Mouse (Mus musculus) myocyte (in vitro differentiated cells): ENCODE measurements around the gene Sipa1l1.

Experiments used
- E2F4 ChIP-seq: IDR thresholded peaks from one replicate; pipeline ENCODE4 v1.6.1; 2011; ENCODE audit warnings: mild to moderate bottlenecking, control low read depth, moderate library complexity; ENCODE audit not compliant: insufficient read depth
- MAX ChIP-seq: IDR thresholded peaks from one replicate; pipeline ENCODE4 v1.6.1; 2011; ENCODE audit warnings: low read depth, mild to moderate bottlenecking, control low read depth
- MYOG ChIP-seq, 3 experiments: IDR thresholded peaks; one replicate each; pipeline ENCODE4 v1.6.1; 2011; ENCODE audit warnings: control low read depth in 2 of 3, low read depth in 2 of 3, mild to moderate bottlenecking in 2 of 3; ENCODE audit not compliant: insufficient read length in 2 of 3, control insufficient read depth in 1 of 3, insufficient read depth in 1 of 3
- POLR2A ChIP-seq: IDR thresholded peaks from one replicate; pipeline ENCODE4 v1.6.1; 2011; ENCODE audit warnings: low read depth, mild to moderate bottlenecking, control low read depth, moderate library complexity; ENCODE audit not compliant: insufficient read length
- TCF12 ChIP-seq: IDR thresholded peaks from one replicate; pipeline ENCODE4 v1.6.1; 2011; ENCODE audit warnings: mild to moderate bottlenecking, control low read depth; ENCODE audit not compliant: poor library complexity, insufficient read depth, severe bottlenecking
- USF1 ChIP-seq: IDR thresholded peaks from one replicate; pipeline ENCODE4 v1.6.1; 2011; ENCODE audit warnings: low read depth, mild to moderate bottlenecking, control low read depth, moderate library complexity

DNA sequence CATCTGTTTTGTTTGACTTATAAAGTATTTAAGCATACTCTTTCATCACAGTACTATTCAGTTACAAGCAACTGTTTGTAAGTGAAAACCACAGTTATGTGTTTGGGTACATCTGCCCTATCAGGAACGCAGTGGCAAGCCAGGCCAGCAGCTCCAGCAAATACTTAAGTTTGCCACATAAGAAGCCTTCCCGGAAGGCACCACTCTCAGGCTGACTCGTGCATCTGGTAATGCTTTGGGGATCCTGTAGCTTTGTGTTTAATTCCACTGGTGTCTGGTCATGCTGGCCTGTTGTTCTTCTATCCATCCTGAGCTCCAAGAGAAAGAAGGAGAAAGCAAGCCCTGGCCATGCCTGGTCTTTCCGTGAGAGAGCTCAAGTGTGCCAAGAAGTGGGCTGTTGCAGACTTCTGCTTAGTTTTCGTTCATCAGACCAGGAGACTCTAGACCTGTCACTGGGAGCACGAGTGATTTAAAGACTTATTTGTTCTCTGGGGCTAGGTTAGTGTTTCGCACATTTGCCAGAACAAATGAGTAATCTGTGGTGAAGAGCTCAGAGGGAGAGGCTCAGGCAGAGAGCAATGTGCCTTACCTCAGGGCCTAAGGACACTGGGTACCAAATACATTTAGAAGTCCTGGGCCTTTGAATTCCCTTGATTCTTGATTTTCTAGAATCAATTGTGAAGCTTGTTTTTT is 153.8 kb downstream of the Sipa1l1 start:
- TF ChIP-seq MAX: no peak
- no peak for TF ChIP-seq E2F4
- no peak for TF ChIP-seq POLR2A
- peak in 2 of 3 experiments; percentile 49 to 77 for TF ChIP-seq MYOG (IDR thresholded peaks at IDR 0.05; ENCODE audit: control insufficient read depth in 1 of 3, insufficient read depth in 1 of 3, insufficient read length in 2 of 3, low read depth in 2 of 3)
- TF ChIP-seq TCF12: no peak
- no peak for TF ChIP-seq USF1
